Mouse (Mus musculus) adrenal gland, postnatal 25 days (tissue): ENCODE measurements around the gene Phf20. TPM values are rescaled to one million over a fixed set of nuclear protein-coding genes. Genes with fewer than 3 reads are reported as not detected.

ENCODE experiments used
- DNase-seq: peaks from one replicate; pipeline ENCODE4 v3.0.0; 2021; ENCODE audit warnings: mixed read lengths
- microRNA-seq, 2 experiments: library from miRNA; unstranded; fragments of <30 nt; microRNA quantifications; one replicate each; pipeline ENCODE4 v1.2.0; 2021
- total RNA-seq: library from RNA; stranded (reverse); gene quantifications from 2 replicates; pipeline ENCODE4 v1.2.3, GENCODE M21; 2021

The Phf20 gene
- total RNA-seq, 1 experiment from 2014 or later, result 41.2 TPM

DNA sequence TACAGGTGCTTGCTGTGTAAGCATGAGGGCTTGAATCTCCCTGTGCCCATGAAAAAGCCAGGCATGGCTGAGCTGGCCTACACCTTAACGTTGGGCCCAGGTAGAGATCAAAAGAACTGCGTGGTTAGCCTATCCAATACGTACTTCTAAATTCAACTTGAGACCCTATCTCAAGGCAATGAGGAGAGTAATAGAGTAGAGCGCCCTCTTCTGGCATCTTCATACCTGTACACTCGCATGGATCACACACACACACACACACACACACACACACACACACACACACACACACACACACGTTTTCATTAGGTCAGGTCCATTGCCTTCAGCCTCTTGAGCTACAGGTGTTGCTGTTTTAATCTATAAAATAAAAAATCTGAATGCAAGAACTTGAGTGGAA is 118.5 kb downstream of the Phf20 start:
- DNase-seq, result no peak

- no peak for DNase-seq
Observed at GRCm38 (mm10) chr2:156318491-156318890, 122.2 kb downstream of the Phf20 start.

DNA sequence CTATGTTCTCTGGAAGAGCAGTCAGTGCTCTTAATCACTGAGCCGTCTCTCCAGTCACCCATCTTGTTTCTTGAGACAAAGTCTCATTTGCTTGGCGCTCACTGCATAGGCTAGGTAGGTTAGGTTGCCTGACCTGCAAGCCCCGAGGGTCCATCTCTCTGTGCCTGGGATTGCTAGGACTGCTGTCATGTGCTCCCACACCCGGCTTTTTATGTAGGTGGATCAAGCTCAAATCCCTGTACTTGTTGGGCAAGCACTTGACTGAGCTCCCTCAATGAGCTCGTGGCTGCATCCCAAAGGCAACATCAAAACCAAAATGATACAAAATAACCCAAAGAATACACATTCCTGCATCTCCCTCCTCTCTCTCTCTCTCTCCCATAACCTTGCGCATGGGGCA is 125.3 kb downstream of the Phf20 start:
- DNase-seq, result no peak

DNA sequence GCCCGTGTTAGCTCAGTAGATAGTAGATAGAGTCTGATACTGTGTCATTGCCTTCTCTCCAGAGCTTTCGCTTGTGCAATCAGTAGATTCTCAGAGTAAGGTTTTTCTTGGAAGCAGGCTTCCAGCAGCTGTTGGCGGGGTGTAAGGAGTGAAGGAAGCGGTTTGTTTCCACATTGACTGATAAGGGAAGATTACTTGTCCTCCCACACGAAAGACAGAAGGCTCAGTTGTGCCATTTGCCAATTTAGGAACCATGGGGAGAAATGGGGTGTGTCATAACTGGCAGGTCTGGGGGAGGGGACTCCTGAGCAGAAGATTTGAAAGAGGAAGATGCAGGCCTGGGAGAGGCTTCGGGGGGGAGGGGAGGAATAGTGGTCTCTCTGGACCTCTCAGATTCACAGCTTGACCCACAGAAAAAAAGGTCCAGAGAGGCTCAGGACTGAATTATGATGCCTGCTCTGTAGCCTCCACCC is 127.9 kb downstream of the Phf20 start:
- no peak for DNase-seq

- DNase-seq, result no peak
Observed at GRCm38 (mm10) chr2:156324681-156325080, 128.4 kb downstream of the Phf20 start.

DNA sequence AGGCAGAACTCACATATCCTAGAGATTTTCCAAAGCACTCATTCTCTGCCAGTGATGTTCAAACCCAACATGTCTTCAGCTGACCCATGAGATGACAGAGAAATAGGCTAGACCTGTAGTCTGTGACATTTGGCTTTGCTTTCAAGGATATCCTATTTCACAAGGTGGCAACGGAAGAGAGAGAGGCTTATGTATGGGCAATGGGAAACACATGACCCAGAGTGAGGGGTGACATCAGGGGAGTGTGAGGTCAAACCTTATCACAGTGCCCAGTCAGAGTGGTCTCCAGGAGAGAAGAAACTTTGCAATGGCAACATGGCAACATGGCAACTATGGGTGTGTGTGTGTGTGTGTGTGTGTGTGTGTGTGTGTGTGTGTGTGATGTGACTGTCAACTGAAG is 134.4 kb downstream of the Phf20 start:
- no peak for DNase-seq

DNA sequence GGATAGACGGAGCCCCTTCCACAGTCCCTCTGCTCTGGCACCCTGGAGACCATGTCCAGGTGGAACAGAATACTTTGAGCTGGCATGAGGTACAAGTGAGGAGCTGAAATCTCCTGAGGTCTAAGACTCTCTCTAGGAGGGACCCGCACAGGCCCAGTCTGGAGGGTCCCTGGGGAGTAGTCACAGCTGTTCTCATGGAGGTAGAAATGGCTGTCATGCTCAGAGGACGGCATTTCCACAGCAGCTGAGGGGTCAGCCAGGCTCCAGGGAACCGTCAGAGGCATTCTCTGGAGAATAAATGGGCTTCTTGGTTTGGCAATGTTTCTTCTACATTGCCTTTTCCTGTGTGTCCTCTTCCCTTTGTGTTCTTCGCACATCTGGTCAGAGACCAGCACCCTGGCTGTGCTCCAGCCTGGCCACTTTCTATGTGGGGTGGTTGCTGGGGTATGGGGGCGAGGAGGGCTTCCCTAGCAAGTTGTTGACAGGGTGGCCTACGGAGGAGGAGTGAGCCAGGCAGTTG is 135.2 kb downstream of the Phf20 start:
- no peak for DNase-seq

GRCm38 (mm10) chr2:156340078-156340477 is 143.8 kb downstream of the Phf20 start:
- DNase-seq, result no peak

- peak; percentile 24 for DNase-seq
Observed at GRCm38 (mm10) chr2:156344775-156345532, 148.7 kb downstream of the Phf20 start.

DNA sequence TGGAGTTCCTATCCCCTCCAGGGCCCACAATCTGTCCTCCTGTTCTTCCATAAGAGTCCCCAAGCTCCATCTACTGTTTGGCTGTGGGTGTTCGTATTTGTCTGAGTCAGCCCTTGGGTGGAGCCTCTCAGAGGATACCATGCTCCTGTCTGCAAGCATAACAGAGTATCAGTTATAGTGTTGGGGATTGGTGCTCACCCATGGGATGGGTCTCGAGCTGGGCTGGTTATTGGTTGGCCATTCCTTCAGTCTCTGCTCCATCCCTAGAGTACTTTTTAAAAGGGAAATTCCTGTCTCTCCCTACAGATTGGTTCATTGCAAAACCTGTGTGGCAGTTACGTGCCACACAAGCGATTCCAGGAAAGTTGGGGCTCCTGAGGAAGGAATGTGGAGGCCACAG is 152.5 kb downstream of the Phf20 start:
- DNase-seq, result no peak

DNA sequence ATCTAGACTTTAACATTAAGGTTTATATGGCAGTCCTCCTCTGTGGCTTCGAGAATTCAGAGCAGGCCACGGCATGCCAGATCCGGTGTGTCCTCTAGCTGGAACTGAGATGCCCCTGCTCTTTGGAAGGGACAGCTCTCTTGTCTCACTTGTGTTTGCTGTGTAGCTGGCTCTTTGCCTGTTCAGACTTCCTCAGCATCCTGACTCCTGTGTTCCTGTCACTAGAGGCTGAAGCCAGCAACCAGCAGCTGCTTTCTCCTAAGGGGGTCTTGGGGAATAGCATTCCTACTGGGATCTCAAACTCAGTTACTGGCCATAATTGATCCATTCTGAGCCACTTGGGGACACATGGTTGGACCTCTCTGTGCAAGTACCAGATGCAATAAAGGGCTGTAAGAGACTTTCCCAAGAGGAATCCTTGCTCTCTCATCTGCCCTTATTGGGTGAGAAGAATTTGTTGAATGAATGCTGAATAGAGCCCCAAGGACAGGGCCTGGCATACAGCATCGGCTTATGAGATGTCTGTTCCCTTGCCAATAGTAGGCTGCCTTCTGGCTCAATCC is 153.1 kb downstream of the Phf20 start:
- DNase-seq, result no peak

DNA sequence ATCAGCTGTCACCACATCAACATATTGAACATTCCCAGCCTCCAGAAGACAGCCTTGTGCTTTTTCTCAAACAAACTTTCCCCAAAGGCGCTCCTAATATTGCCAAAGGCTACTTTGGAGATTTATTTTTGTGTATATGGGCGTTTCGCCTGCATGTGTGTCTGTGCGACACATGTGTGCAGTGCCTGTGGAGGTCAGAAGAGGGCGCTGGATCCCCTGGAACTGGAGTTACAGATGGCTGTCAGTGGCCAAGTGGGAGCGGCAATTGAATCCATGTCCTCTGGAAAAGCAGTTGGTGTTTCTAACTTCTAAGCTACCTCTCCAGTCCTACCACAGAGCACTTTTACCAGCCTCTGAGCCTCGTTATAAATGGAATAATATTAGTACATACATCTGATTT is 155.0 kb downstream of the Phf20 start:
- DNase-seq, result no peak

DNA sequence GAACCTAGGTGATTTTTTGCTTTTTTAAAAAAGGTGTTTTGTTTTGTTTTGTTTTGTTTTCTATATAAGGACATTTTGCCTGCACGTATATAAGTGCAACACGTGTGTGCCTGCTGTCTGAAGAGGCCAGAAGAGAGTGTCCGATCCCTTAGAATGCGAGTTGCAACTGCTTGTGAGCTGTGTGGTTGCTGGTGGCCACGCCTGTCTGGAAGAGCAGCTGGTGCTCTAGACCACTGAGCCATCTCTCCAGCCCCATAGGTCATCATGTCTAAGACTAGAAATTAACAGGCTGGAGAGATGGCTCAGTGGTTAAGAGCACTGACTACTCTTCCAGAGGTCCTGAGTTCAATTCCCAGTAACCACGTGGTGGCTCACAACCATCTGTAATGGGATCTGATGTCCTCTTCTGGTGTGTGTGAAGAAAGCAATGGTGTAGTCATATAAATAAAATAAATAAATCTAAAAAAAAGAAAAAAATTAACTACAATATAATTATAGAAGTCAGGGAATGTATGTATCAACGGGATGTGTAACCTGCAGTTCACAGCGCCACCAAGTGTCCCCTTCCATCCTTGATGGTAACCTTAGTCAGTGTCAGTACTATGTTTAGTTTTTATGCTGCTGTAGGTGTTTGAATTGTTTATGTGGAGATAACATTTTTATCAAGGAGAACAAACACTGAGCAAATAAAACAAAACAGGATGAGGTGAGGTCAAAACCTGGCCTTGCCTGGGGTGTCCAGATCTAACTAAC is 156.3 kb downstream of the Phf20 start:
- DNase-seq, result no peak

DNA sequence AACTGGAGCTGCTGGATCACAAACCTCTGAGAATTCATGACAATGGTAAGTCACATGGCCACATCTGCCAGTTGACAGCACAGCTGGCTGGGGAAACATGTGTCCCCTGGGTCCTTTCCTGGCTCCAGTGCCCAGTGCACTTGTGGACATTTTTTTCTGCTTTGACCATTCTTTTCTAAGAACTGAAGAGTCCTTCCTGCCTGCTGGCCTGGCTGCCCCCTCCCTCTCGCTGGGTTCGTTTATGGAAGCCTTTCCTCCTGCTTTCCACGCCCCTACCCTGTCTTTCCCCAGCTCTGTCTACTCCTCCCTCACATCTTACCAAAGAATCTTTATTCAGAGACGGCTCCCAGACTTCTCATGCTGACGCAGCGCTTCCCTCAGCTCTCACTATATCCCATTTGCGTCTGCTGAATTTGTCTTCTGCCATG is 157.0 kb downstream of the Phf20 start:
- DNase-seq, result no peak

DNA sequence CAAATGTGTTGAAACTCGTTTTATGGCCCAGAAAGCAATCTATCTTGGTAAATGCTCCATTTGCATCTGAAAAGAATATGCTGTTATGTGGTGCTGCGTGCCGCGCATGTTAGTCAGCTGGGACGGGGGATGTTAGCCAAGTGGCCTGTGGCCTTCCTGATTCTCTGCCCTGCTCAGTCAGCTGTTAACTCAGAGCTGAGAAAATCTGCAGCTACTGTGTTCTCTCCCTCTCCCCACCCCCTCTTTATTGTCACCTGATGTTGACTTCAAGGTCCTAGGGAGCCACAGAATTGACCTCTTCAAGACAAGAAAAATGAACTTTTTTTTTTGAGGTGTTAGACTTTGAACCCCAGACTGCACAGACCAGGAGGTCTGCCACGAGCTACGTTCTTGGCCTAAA is 159.8 kb downstream of the Phf20 start:
- no peak for DNase-seq

Small RNAs within 50 kb of the gene (microRNA-seq; reads per million reads assigned to microRNA genes)
- 0 reads per million in 2 experiments for gene Gm22759

Other genes starting within 250 kb of the Phf20 start
- 12.2 and 19.0 TPM in 2 replicates for gene Cep250, start 240.0 kb upstream of the Phf20 start, total RNA-seq
- gene 6430550D23Rik, start 188.5 kb upstream of the Phf20 start, total RNA-seq, result 4.0 and 4.3 TPM in 2 replicates
- gene Ergic3, start 188.4 kb upstream of the Phf20 start, total RNA-seq, result 242 and 246 TPM in 2 replicates
- gene Fer1l4, start 143.5 kb upstream of the Phf20 start, total RNA-seq, result not detected in 2 replicates
- 2.4 and 2.9 TPM in 2 replicates for gene Spag4, start 131.3 kb upstream of the Phf20 start, total RNA-seq
- gene Cpne1, start 84.5 kb upstream of the Phf20 start, total RNA-seq, result 32.5 and 59.7 TPM in 2 replicates
- 23.0 and 26.1 TPM in 2 replicates for gene Rbm12, start 84.5 kb upstream of the Phf20 start, total RNA-seq
- 17.5 and 21.0 TPM in 2 replicates for gene Gm28036, start 69.4 kb upstream of the Phf20 start, total RNA-seq
- gene Romo1, start 52.4 kb upstream of the Phf20 start, total RNA-seq, result 259 and 329 TPM in 2 replicates
- gene Nfs1, start 52.3 kb upstream of the Phf20 start, total RNA-seq, result 93.5 and 99.3 TPM in 2 replicates
- gene Rbm39, start 16.2 kb upstream of the Phf20 start, total RNA-seq, result 413 and 478 TPM in 2 replicates
- 2.5 and 3.6 TPM in 2 replicates for gene Cnbd2, start 115.8 kb downstream of the Phf20 start, total RNA-seq
- gene Scand1, start 116.2 kb downstream of the Phf20 start, total RNA-seq, result 102 and 123 TPM in 2 replicates
- 76.2 and 78.8 TPM in 2 replicates for gene Epb41l1, start 224.4 kb downstream of the Phf20 start, total RNA-seq